8 mouse cellular contexts compared by ENCODE assay signal in the genomic region with DNA sequence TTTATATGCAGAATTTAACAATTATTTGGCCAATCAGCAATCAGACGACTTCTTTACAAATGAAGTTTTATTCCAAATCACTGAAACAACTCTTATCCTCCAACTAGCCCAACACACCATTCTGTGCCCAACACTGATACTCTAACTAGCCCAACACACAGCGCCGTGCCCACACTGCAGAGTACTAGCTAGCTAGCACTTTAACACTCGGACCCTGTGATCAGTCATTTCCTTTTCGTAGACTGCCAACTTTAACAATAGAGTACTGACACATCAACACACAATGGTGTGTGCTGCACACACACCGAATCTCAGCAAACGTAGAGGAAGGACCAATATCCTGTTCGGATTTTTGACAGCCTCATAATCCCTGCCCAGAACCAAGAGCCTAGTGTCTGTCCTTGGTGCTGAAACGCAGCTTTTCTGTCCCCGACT. TPM values are rescaled to one million over a fixed set of nuclear protein-coding genes. Genes with fewer than 3 reads are reported as not detected.
DNase-seq lines count a peak whose midpoint lies in the region; ATAC-seq and TF ChIP-seq lines count a peak whose summit lies in the region.

No protein-coding gene starts in this region.

- no peaks in the 10 kb centered on the region for H3K36me3 ChIP-seq in kidney, adult 2 months (ENCODE audit: control insufficient read depth, insufficient read depth, low read length)
- H3K36me3 ChIP-seq in forebrain, embryonic 15.5 days: no peaks in the 10 kb centered on the region
- no peaks in the 10 kb centered on the region for H3K36me3 ChIP-seq in kidney, embryonic 15.5 days
- H3K36me3 ChIP-seq in midbrain, embryonic 10.5 days: no peaks in the 10 kb centered on the region

- no peak overlapping the region for H3K27ac ChIP-seq in kidney, adult 2 months (ENCODE audit: insufficient read depth, low read depth, low read length)
- peak overlapping the region; percentile 88 for H3K27ac ChIP-seq in forebrain, embryonic 15.5 days (replicated peaks)
- H3K27ac ChIP-seq in kidney, embryonic 15.5 days: no peak overlapping the region
- H3K27ac ChIP-seq in midbrain, embryonic 10.5 days (replicated peaks): peak overlapping the region; percentile 87; the same call in 1 of the 2 replicates

- H3K9ac ChIP-seq in forebrain, embryonic 15.5 days (replicated peaks): peak overlapping the region; percentile 82
- 0 out of 2 replicates have a peak overlapping the region, but pooled peaks have one; percentile 16 for H3K9ac ChIP-seq in kidney, embryonic 15.5 days

- DNase-seq in kidney, adult 2 months: peak; percentile 69
- DNase-seq in kidney, adult 18-20 months: no peak
- DNase-seq in brain, adult 2 months (ENCODE audit: low read depth, low spot score): peak; percentile 58
- DNase-seq in midbrain, embryonic 10.5 days (ENCODE audit: low spot score): no peak
- DNase-seq in adrenal gland, postnatal 4 days (ENCODE audit: low spot score in 2 of 2): no peak

- H3K4me3 ChIP-seq in kidney, adult 2 months (ENCODE audit: insufficient read depth, low read depth, low read length): peak overlapping the region; percentile 86
- H3K4me3 ChIP-seq in forebrain, embryonic 15.5 days: peak overlapping the region; percentile 71
- peak overlapping the region; percentile 67 for H3K4me3 ChIP-seq in kidney, embryonic 15.5 days (replicated peaks)
- H3K4me3 ChIP-seq in midbrain, embryonic 10.5 days: peak overlapping the region; percentile 81

- no peak for TF ChIP-seq POLR2A in kidney, adult 2 months (IDR thresholded peaks at IDR 0.05; ENCODE audit: low read depth, low read length)

- TF ChIP-seq CTCF in kidney, adult 2 months (conservative IDR thresholded peaks at IDR 0.05; ENCODE audit: insufficient read depth, insufficient read length, low read depth, low read length): no peak

- H3K4me2 ChIP-seq in forebrain, embryonic 15.5 days (replicated peaks): peak overlapping the region; percentile 55
- H3K4me2 ChIP-seq in kidney, embryonic 15.5 days: peak overlapping the region; percentile 92

- peaks cover 6% of the 10 kb centered on the region; the same call in 1 of the 2 replicates for H3K4me1 ChIP-seq in kidney, adult 2 months (ENCODE audit: control insufficient read depth, insufficient read depth, low read length)
- peaks cover 19% of the 10 kb centered on the region for H3K4me1 ChIP-seq in forebrain, embryonic 15.5 days
- peaks cover 17% of the 10 kb centered on the region for H3K4me1 ChIP-seq in kidney, embryonic 15.5 days
- peaks cover 30% of the 10 kb centered on the region for H3K4me1 ChIP-seq in midbrain, embryonic 10.5 days

- no peaks in the 10 kb centered on the region for H3K9me3 ChIP-seq in forebrain, embryonic 15.5 days
- H3K9me3 ChIP-seq in kidney, embryonic 15.5 days (replicated peaks): no peaks in the 10 kb centered on the region
- no peaks in the 10 kb centered on the region for H3K9me3 ChIP-seq in midbrain, embryonic 10.5 days (replicated peaks)

- H3K27me3 ChIP-seq in kidney, adult 2 months (replicated peaks; ENCODE audit: control insufficient read depth, insufficient read depth, low read length): no peaks in the 10 kb centered on the region
- no peaks in the 10 kb centered on the region for H3K27me3 ChIP-seq in forebrain, embryonic 15.5 days
- peaks cover 41% of the 10 kb centered on the region for H3K27me3 ChIP-seq in kidney, embryonic 15.5 days
- H3K27me3 ChIP-seq in midbrain, embryonic 10.5 days (ENCODE audit: low read depth, poor library complexity, severe bottlenecking): peaks cover 46% of the 10 kb centered on the region

- ATAC-seq in forebrain, embryonic 15.5 days (replicated peaks): peak; percentile 9
- no peak for ATAC-seq in kidney, embryonic 15.5 days (replicated peaks; ENCODE audit: low FRiP score)
- no peak for ATAC-seq in inflammation-experienced regulatory T-cells, adult 6 months

- WGBS in kidney, adult 2 months: 18% methylated on average over 10 of the region's 10 CpGs
- 9% methylated on average over 10 of the region's 10 CpGs for WGBS in forebrain, embryonic 15.5 days
- 21% methylated on average over 10 of the region's 10 CpGs for WGBS in kidney, embryonic 15.5 days
- 21% methylated on average over 10 of the region's 10 CpGs for WGBS in midbrain, embryonic 10.5 days

RNA-seq across cellular contexts. Expression of a gene that starts 57.7 kb away (rescaled TPM):
- polyA plus RNA-seq in kidney, adult 2 months (2012; rRNA removed): 71.8 and 75.4 TPM in 2 replicates
- 114 and 132 TPM in 2 replicates for polyA plus RNA-seq in forebrain, embryonic 15.5 days (2015; fragmentation: Nextera tagmentation; extraction: Ambion mirVana)
- polyA plus RNA-seq in kidney, embryonic 15.5 days (2015; fragmentation: Nextera tagmentation; extraction: Ambion mirVana): 19.0 and 20.5 TPM in 2 replicates
- polyA plus RNA-seq in midbrain, embryonic 10.5 days (2016; fragmentation: Nextera tagmentation; extraction: Ambion mirVana): 19.8 and 31.0 TPM in 2 replicates
- not detected for polyA plus RNA-seq in inflammation-experienced regulatory T-cells, adult 6 months (2017; shearing (Covaris generic))
- 10 to 100 TPM in 1 of 2 experiments, 1 to 10 TPM in 1; 4.8 to 10.6 TPM for total RNA-seq in adrenal gland, postnatal 4 days (2021)

Comparison
In these comparisons a context has a peak if more than half of its experiments do, and no peak if none do; other contexts are left out.
1. DNase-seq: peak in kidney, adult 2 months (single experiment) and brain, adult 2 months (single experiment); none in kidney, adult 18-20 months (single experiment), midbrain, embryonic 10.5 days (single experiment) and adrenal gland, postnatal 4 days (0 of 2).
2. H3K27ac ChIP-seq: peak in forebrain, embryonic 15.5 days (single experiment) and midbrain, embryonic 10.5 days (single experiment); none in kidney, adult 2 months (single experiment) and kidney, embryonic 15.5 days (single experiment).
3. RNA of a gene that starts 57.7 kb away (polyA plus RNA-seq): 114 to 132 TPM in forebrain, embryonic 15.5 days, 71.8 to 75.4 TPM in kidney, adult 2 months, 19.8 to 31.0 TPM in midbrain, embryonic 10.5 days and 19.0 to 20.5 TPM in kidney, embryonic 15.5 days; not detected in inflammation-experienced regulatory T-cells, adult 6 months; every median in the first group is over 10 times any median in the second.
4. Peak in every context shown above with its lines, with median percentiles within 50 percentile points of each other: H3K4me3 ChIP-seq.